Mouse (Mus musculus) limb, embryonic 14.5 days (tissue): Measurements from ENCODE around the gene Dync1i1. TPM values are rescaled to one million over a fixed set of nuclear protein-coding genes. Genes with fewer than 3 reads are reported as not detected.
"Not testable (repeated sequence)": the region's sequence is repeated elsewhere in the genome, so short reads cannot be mapped to it uniquely, and the experiment has no call there.

Experiments used
- ATAC-seq: fragments of 200-750 bp; cut with Nextera tagmentation; 2 replicates; pipeline ENCODE4 v1.8.0; 2017; ENCODE audit warnings: low read depth, moderate number of reproducible peaks, moderate TSS enrichment; ENCODE audit not compliant: low FRiP score
- DNase-seq: peaks from one replicate; pipeline ENCODE4 v3.0.0-alpha.2; 2015; ENCODE audit warnings: low spot score
- H3K27ac ChIP-seq: fragments of 300-500 bp; sonication (generic); replicated peaks from 2 replicates; pipeline ENCODE4 v1.5.1; 2014; ENCODE audit warnings: low read depth, mild to moderate bottlenecking, low read length, moderate library complexity, mixed read lengths
- H3K27me3 ChIP-seq: fragments of 300-500 bp; sonication (generic); 2 replicates; pipeline ENCODE4 v1.6.1; 2014; ENCODE audit warnings: low read length, mixed read lengths; ENCODE audit not compliant: control insufficient read depth, insufficient read depth
- H3K36me3 ChIP-seq: fragments of 300-500 bp; sonication (generic); 2 replicates; pipeline ENCODE4 v1.6.1; 2014; ENCODE audit warnings: mild to moderate bottlenecking, low read length, moderate library complexity, mixed read lengths; ENCODE audit not compliant: control insufficient read depth, insufficient read depth
- H3K4me1 ChIP-seq: fragments of 300-500 bp; sonication (generic); 2 replicates; pipeline ENCODE4 v1.6.1; 2014; ENCODE audit warnings: antibody characterized with exemption, low read length, mixed read lengths; ENCODE audit not compliant: control insufficient read depth, insufficient read depth
- H3K4me2 ChIP-seq: fragments of 300-500 bp; sonication (generic); replicated peaks from 2 replicates; pipeline ENCODE4 v1.6.1; 2014; ENCODE audit warnings: low read depth, mild to moderate bottlenecking, low read length, moderate library complexity; ENCODE audit not compliant: severe bottlenecking
- H3K4me3 ChIP-seq: fragments of 300-500 bp; sonication (generic); replicated peaks from 2 replicates; pipeline ENCODE4 v1.5.1; 2014; ENCODE audit warnings: low read length
- H3K9ac ChIP-seq: fragments of 300-500 bp; sonication (generic); 2 replicates; pipeline ENCODE4 v1.6.1; 2014; ENCODE audit warnings: mild to moderate bottlenecking, low read depth, low read length, moderate library complexity; ENCODE audit not compliant: severe bottlenecking
- H3K9me3 ChIP-seq: fragments of 300-500 bp; sonication (generic); 2 replicates; pipeline ENCODE4 v1.6.1; 2016; ENCODE audit warnings: low read length; ENCODE audit not compliant: control insufficient read depth
- POLR2A ChIP-seq: fragments of 200-500 bp; IDR thresholded peaks from 2 replicates; pipeline ENCODE4 v1.8.0; 2012; ENCODE audit warnings: inconsistent platforms, mild to moderate bottlenecking, moderate library complexity, borderline replicate concordance; ENCODE audit not compliant: insufficient read depth, insufficient read length; ENCODE audit errors: extremely low read depth
- WGBS: fragments of 180-500 bp; shearing (Covaris S2); extraction: QIAGEN DNeasy Blood & Tissue Kit; methylation state at CpG from one replicate; pipeline ENCODE4 v1.1.7; 2014; 5-methylcytosine and 5-hydroxymethylcytosine counted together
- polyA plus RNA-seq, 2 experiments: library from polyadenylated mRNA; depleted of rRNA in 1 of 2; stranded (reverse) in 1 of 2; unstranded in 1 of 2; fragments of >200 nt; fragmentation: Nextera tagmentation in 1 of 2; extraction: Ambion mirVana in 1 of 2; gene quantifications; 2 replicates each; pipeline versions ENCODE4 v1.2.1 to v1.2.3; 2012 to 2014

Gene Dync1i1
- polyA plus RNA-seq, 2 experiments = 10.0 to 12.4 TPM

DNA sequence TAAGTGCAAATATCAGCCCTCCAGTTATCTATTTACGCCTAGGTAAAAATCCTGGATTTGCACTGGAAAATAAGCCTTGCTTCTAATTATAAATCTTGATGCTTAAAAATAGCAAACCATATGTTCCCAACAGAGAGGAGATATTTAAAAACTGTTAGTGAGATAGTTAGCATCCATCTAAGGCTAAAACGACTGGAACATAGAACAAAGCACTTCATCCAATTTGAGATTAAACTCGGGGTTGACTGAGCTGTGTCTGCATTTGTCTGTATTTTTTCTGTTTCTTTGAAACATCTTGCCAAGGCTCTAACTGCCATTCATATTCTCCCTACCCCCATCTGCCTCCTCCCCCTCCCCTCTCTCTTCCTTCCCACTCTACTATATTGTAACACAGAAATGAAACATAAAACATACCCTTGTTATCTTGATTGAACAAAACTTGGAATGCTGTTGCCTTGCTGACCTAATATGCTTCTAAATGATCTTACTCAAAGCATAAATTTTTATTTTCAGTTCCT lies 10.3 kb upstream of the Dync1i1 start:
- DNase-seq (no peak), ATAC-seq (no peak)
- H3K4me3 ChIP-seq = no peak overlapping the region
- no peak for TF ChIP-seq POLR2A
- WGBS = 76% methylated on average over 3 of the region's 3 CpGs
- no peak overlapping the region for H3K27ac ChIP-seq
- no peak overlapping the region for H3K9ac ChIP-seq
- H3K4me1 ChIP-seq = no peaks in the 10 kb centered on the region
- H3K9me3 ChIP-seq = no peaks in the 10 kb centered on the region
- H3K4me2 ChIP-seq = no peak overlapping the region
- H3K36me3 ChIP-seq = no peaks in the 10 kb centered on the region
- H3K27me3 ChIP-seq = no peaks in the 10 kb centered on the region

- no peak overlapping the region for H3K27ac ChIP-seq
- no peaks in the 10 kb centered on the region for H3K9me3 ChIP-seq
- H3K4me2 ChIP-seq = no peak overlapping the region
- H3K27me3 ChIP-seq = no peaks in the 10 kb centered on the region
- no peak overlapping the region for H3K4me3 ChIP-seq
- H3K36me3 ChIP-seq = no peaks in the 10 kb centered on the region
- no peak overlapping the region for H3K9ac ChIP-seq
- H3K4me1 ChIP-seq = no peaks in the 10 kb centered on the region
- ATAC-seq (no peak), DNase-seq (no peak)
- 73% methylated on average over 2 of the region's 2 CpGs for WGBS
- no peak for TF ChIP-seq POLR2A
These were observed 6.5 kb upstream of the Dync1i1 start for GRCm38 (mm10) chr6:5718955-5719354.

- DNase-seq, H3K27me3 ChIP-seq, H3K36me3 ChIP-seq, H3K4me3 ChIP-seq, ATAC-seq, H3K9ac ChIP-seq, H3K9me3 ChIP-seq, H3K4me1 ChIP-seq, H3K4me2 ChIP-seq, H3K27ac ChIP-seq: not testable (repeated sequence)
These were observed 4.7 kb upstream of the Dync1i1 start for GRCm38 (mm10) chr6:5720716-5721115.

DNA sequence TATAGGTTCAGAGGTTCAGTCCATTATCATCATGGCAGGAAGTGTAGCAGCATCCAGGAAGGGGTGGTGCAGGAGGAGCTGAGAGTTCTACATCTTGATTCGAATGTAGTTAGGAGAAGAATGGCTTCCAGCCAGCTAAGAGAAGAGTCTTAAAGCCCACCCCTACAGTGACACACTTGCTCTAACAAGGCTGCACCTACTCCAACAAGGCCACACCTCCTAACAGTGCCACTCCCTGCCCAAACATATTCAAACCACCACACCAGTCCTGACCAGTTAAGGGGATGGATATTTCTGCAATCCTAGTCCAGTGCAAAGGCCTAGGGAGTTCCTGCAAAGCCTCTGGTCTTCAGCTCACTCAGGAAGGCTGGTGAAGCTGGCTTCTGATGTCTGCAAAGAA lies 1.5 kb upstream of the Dync1i1 start:
- Histone ChIP-seq H3K27me3 (no peaks in the 10 kb centered on the region), H3K9me3 (no peaks in the 10 kb centered on the region), H3K4me2 (no peak overlapping the region), H3K27ac (no peak overlapping the region), H3K36me3 (no peaks in the 10 kb centered on the region), H3K9ac (no peak overlapping the region), H3K4me1 (peaks cover 2% of the 10 kb centered on the region; the same call in 1 of the 2 replicates), H3K4me3 (no peak overlapping the region)
- DNase-seq (no peak), ATAC-seq (no peak)
- no peak for TF ChIP-seq POLR2A
- 83% methylated on average over 1 of the region's 1 CpGs for WGBS

- Histone ChIP-seq H3K9ac (peak overlapping the region; percentile 55), H3K36me3 (no peaks in the 10 kb centered on the region), H3K27ac (no peak overlapping the region), H3K9me3 (no peaks in the 10 kb centered on the region), H3K4me2 (peak overlapping the region; percentile 93), H3K4me3 (peak overlapping the region; percentile 48), H3K4me1 (peaks cover 2% of the 10 kb centered on the region; the same call in 1 of the 2 replicates), H3K27me3 (no peaks in the 10 kb centered on the region)
- WGBS = 3% methylated on average over 10 of the region's 10 CpGs
- no peak for TF ChIP-seq POLR2A
- ATAC-seq = peak; percentile 15; the same call in 1 of the 2 replicates
- DNase-seq = no peak
These were observed 815 bp downstream of the Dync1i1 start for GRCm38 (mm10) chr6:5726237-5726670.

GRCm38 (mm10) chr6:5733217-5733616 lies 7.8 kb downstream of the Dync1i1 start:
- 85% methylated on average over 3 of the region's 3 CpGs for WGBS

More at GRCm38 (mm10) chr6:5733217-5733616, 7.8 kb downstream of the Dync1i1 start:
- no peak overlapping the region for H3K27ac ChIP-seq
- no peaks in the 10 kb centered on the region for H3K36me3 ChIP-seq
- no peak for ATAC-seq
- no peak overlapping the region for H3K9ac ChIP-seq
- H3K9me3 ChIP-seq = no peaks in the 10 kb centered on the region
- no peak for DNase-seq
- TF ChIP-seq POLR2A = no peak
- no peaks in the 10 kb centered on the region for H3K4me1 ChIP-seq
- H3K27me3 ChIP-seq = no peaks in the 10 kb centered on the region
- no peak overlapping the region for H3K4me2 ChIP-seq
- H3K4me3 ChIP-seq = no peak overlapping the region
